Mouse (Mus musculus): Measurements from ENCODE around the gene Gpc6. TPM values are rescaled to one million over a fixed set of nuclear protein-coding genes. Genes with fewer than 3 reads are reported as not detected.

Gene Gpc6
- polyA plus RNA-seq, 1 experiment from 2014 or later = 16.8 TPM

DNA sequence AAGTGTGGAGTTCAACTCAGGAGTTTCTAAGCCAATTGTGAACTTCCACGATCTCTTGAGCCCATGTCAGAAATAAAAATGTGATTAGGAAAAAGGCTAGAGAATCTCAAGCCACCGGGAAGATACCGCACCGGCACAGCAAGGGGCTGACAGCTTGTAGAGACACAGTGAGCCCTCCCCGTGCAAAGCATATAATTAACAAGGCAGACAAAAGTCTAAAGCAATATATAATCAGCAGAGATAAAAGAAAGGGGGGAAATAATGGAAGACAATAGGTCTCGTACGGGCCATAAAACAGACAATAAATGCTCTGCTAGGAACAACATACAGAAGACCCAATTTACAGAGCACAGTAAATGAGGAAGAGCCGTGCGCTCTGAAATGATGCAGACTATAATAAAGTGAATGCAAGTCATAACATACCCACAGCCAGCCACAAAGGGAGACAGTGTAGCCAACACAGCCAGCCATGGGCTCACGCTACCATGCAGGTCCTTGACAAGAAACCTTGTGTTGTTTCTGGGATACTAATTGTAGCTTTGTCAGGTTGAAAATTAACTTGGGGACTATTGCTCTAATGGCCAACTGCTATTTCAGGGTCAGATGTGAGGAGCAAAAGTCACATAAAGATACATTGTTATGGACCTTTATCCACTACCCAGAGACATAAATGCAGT is 1096.9 kb downstream of the Gpc6 start:
- no peak for DNase-seq
- WGBS = 60% methylated on average over 10 of the region's 10 CpGs
- Histone ChIP-seq H3K4me1 (ENCODE audit: control insufficient read depth, insufficient read depth, low read length) (no peaks in the 10 kb centered on the region), H3K9ac (replicated peaks; ENCODE audit: low read length) (no peak overlapping the region), H3K4me3 (replicated peaks; ENCODE audit: low read depth, low read length) (no peak overlapping the region), H3K27ac (replicated peaks; ENCODE audit: low read depth, low read length) (no peak overlapping the region), H3K9me3 (ENCODE audit: control insufficient read depth, low read length) (no peaks in the 10 kb centered on the region), H3K4me2 (ENCODE audit: low read length) (no peak overlapping the region), H3K27me3 (ENCODE audit: control insufficient read depth, insufficient read depth, low read length) (no peaks in the 10 kb centered on the region), H3K36me3 (ENCODE audit: control insufficient read depth, insufficient read depth, low read length) (no peaks in the 10 kb centered on the region)
- ATAC-seq (ENCODE audit: low FRiP score, low TSS enrichment) = no peak

Small RNAs within 50 kb of the gene (microRNA-seq; reads per million reads assigned to microRNA genes)
- not detected for gene Mir6239

Measured in midbrain, embryonic 14.5 days (tissue).